Mouse (Mus musculus): ENCODE measurements around the gene Aak1. TPM values are rescaled to one million over a fixed set of nuclear protein-coding genes. Genes with fewer than 3 reads are reported as not detected.
A peak's percentile ranks its signal among the peaks of the same experiment; 100 is the strongest.
"Not testable (repeated sequence)": the region's sequence is repeated elsewhere in the genome, so short reads cannot be mapped to it uniquely, and the experiment has no call there.

Aak1 gene
- polyA plus RNA-seq, 1 experiment from 2014 or later, result 18.2 TPM

GRCm38 (mm10) chr6:87026980-87027379 lies 177.7 kb downstream of the Aak1 start:
- Histone ChIP-seq H3K4me3 (no peak overlapping the region), H3K4me2 (no peak overlapping the region), H3K9ac (no peak overlapping the region), H3K36me3 (peaks cover 85% of the 10 kb centered on the region), H3K27ac (replicated peaks) (no peak overlapping the region), H3K4me1 (peaks cover 18% of the 10 kb centered on the region), H3K27me3 (replicated peaks) (no peaks in the 10 kb centered on the region), H3K9me3 (no peaks in the 10 kb centered on the region)
- WGBS, result 71% methylated on average over 7 of the region's 7 CpGs
- ATAC-seq (ENCODE audit: extremely low read depth, insufficient number of reproducible peaks, low FRiP score, low TSS enrichment), result no peak

GRCm38 (mm10) chr6:87028881-87029280 lies 179.6 kb downstream of the Aak1 start:
- H3K4me3 ChIP-seq, result no peak overlapping the region
- H3K9ac ChIP-seq, result no peak overlapping the region
- H3K4me2 ChIP-seq, result no peak overlapping the region
- no peak overlapping the region for H3K27ac ChIP-seq (replicated peaks)
- no peaks in the 10 kb centered on the region for H3K9me3 ChIP-seq
- peaks cover 18% of the 10 kb centered on the region for H3K4me1 ChIP-seq
- no peaks in the 10 kb centered on the region for H3K27me3 ChIP-seq (replicated peaks)
- H3K36me3 ChIP-seq, result peaks cover 74% of the 10 kb centered on the region
- ATAC-seq (ENCODE audit: extremely low read depth, insufficient number of reproducible peaks, low FRiP score, low TSS enrichment), result no peak

GRCm38 (mm10) chr6:87031310-87031709 lies 182.0 kb downstream of the Aak1 start:
- peaks cover 50% of the 10 kb centered on the region for H3K36me3 ChIP-seq
- H3K27ac ChIP-seq (replicated peaks); H3K9ac ChIP-seq; H3K9me3 ChIP-seq; H3K27me3 ChIP-seq (replicated peaks); ATAC-seq (ENCODE audit: extremely low read depth, insufficient number of reproducible peaks, low FRiP score, low TSS enrichment); H3K4me2 ChIP-seq; H3K4me1 ChIP-seq; H3K4me3 ChIP-seq: not testable (repeated sequence)
- 87% methylated on average over 7 of the region's 7 CpGs for WGBS

- Histone ChIP-seq H3K4me2 (no peak overlapping the region), H3K27me3 (replicated peaks) (no peaks in the 10 kb centered on the region), H3K4me3 (no peak overlapping the region), H3K27ac (replicated peaks) (no peak overlapping the region), H3K9ac (no peak overlapping the region), H3K4me1 (0 out of 2 replicates have a peak, but pooled peaks cover 5% of the 10 kb centered on the region), H3K9me3 (no peaks in the 10 kb centered on the region), H3K36me3 (peaks cover 48% of the 10 kb centered on the region)
- no peak for ATAC-seq (ENCODE audit: extremely low read depth, insufficient number of reproducible peaks, low FRiP score, low TSS enrichment)
- WGBS, result 61% methylated on average over 3 of the region's 3 CpGs
These were observed 183.1 kb downstream of the Aak1 start for GRCm38 (mm10) chr6:87032401-87032800.

GRCm38 (mm10) chr6:87034395-87034794 lies 185.1 kb downstream of the Aak1 start:
- ATAC-seq (ENCODE audit: extremely low read depth, insufficient number of reproducible peaks, low FRiP score, low TSS enrichment), result no peak
- WGBS, result 76% methylated on average over 3 of the region's 3 CpGs
- H3K36me3 ChIP-seq, result peaks cover 29% of the 10 kb centered on the region
- no peak overlapping the region for H3K9ac ChIP-seq
- no peak overlapping the region for H3K4me3 ChIP-seq
- H3K27me3 ChIP-seq (replicated peaks), result no peaks in the 10 kb centered on the region
- H3K4me2 ChIP-seq, result no peak overlapping the region
- no peak overlapping the region for H3K27ac ChIP-seq (replicated peaks)
- no peaks in the 10 kb centered on the region for H3K4me1 ChIP-seq
- no peaks in the 10 kb centered on the region for H3K9me3 ChIP-seq

GRCm38 (mm10) chr6:87037826-87038620 lies 188.7 kb downstream of the Aak1 start:
- H3K9ac ChIP-seq, result no peak overlapping the region
- H3K4me3 ChIP-seq, result no peak overlapping the region
- no peak overlapping the region for H3K27ac ChIP-seq (replicated peaks)
- 73% methylated on average over 10 of the region's 10 CpGs for WGBS
- peaks cover 7% of the 10 kb centered on the region; the same call in 1 of the 2 replicates for H3K36me3 ChIP-seq
- ATAC-seq (ENCODE audit: extremely low read depth, insufficient number of reproducible peaks, low FRiP score, low TSS enrichment), result no peak
- H3K27me3 ChIP-seq (replicated peaks), result no peaks in the 10 kb centered on the region
- H3K9me3 ChIP-seq, result no peaks in the 10 kb centered on the region
- 0 out of 2 replicates have a peak, but pooled peaks cover 10% of the 10 kb centered on the region for H3K4me1 ChIP-seq
- no peak overlapping the region for H3K4me2 ChIP-seq

- 85% methylated on average over 8 of the region's 8 CpGs for WGBS
- ATAC-seq (ENCODE audit: extremely low read depth, insufficient number of reproducible peaks, low FRiP score, low TSS enrichment), result no peak
These were observed 189.8 kb downstream of the Aak1 start for GRCm38 (mm10) chr6:87039161-87039560.

GRCm38 (mm10) chr6:87040971-87041370 lies 191.7 kb downstream of the Aak1 start:
- Histone ChIP-seq H3K4me2 (no peak overlapping the region), H3K4me3 (no peak overlapping the region)
- no peak for ATAC-seq (ENCODE audit: extremely low read depth, insufficient number of reproducible peaks, low FRiP score, low TSS enrichment)

More at GRCm38 (mm10) chr6:87039161-87039560, 189.8 kb downstream of the Aak1 start:
- peaks cover 19% of the 10 kb centered on the region for H3K4me1 ChIP-seq
- no peak overlapping the region for H3K9ac ChIP-seq
- no peaks in the 10 kb centered on the region for H3K9me3 ChIP-seq
- H3K36me3 ChIP-seq, result peaks cover 7% of the 10 kb centered on the region; the same call in 1 of the 2 replicates
- no peaks in the 10 kb centered on the region for H3K27me3 ChIP-seq (replicated peaks)
- no peak overlapping the region for H3K27ac ChIP-seq (replicated peaks)
- no peak overlapping the region for H3K4me3 ChIP-seq
- no peak overlapping the region for H3K4me2 ChIP-seq

GRCm38 (mm10) chr6:87041431-87041830 lies 192.1 kb downstream of the Aak1 start:
- H3K9me3 ChIP-seq, result no peaks in the 10 kb centered on the region
- peak overlapping the region; percentile 81 for H3K4me2 ChIP-seq
- no peaks in the 10 kb centered on the region for H3K27me3 ChIP-seq (replicated peaks)
- no peak for ATAC-seq (ENCODE audit: extremely low read depth, insufficient number of reproducible peaks, low FRiP score, low TSS enrichment)
- peak overlapping the region; percentile 99 for H3K27ac ChIP-seq (replicated peaks)
- H3K36me3 ChIP-seq, result peaks cover 6% of the 10 kb centered on the region; the same call in 1 of the 2 replicates
- H3K4me3 ChIP-seq, result peak overlapping the region; percentile 93
- 88% methylated on average over 7 of the region's 7 CpGs for WGBS
- peaks cover 32% of the 10 kb centered on the region for H3K4me1 ChIP-seq
- H3K9ac ChIP-seq, result peak overlapping the region; percentile 98; the same call in 1 of the 2 replicates

More at GRCm38 (mm10) chr6:87040971-87041370, 191.7 kb downstream of the Aak1 start:
- Histone ChIP-seq H3K9me3 (no peaks in the 10 kb centered on the region), H3K9ac (no peak overlapping the region), H3K36me3 (peaks cover 7% of the 10 kb centered on the region; the same call in 1 of the 2 replicates), H3K27ac (replicated peaks) (peak overlapping the region; percentile 99), H3K4me1 (peaks cover 30% of the 10 kb centered on the region), H3K27me3 (replicated peaks) (no peaks in the 10 kb centered on the region)
- WGBS, result 73% methylated on average over 4 of the region's 4 CpGs

GRCm38 (mm10) chr6:87042004-87042336 lies 192.7 kb downstream of the Aak1 start:
- Histone ChIP-seq H3K9ac (peak overlapping the region; percentile 98), H3K4me3 (peak overlapping the region; percentile 93), H3K4me2 (peak overlapping the region; percentile 81), H3K27me3 (replicated peaks) (no peaks in the 10 kb centered on the region), H3K36me3 (0 out of 2 replicates have a peak, but pooled peaks cover under 1% of the 10 kb centered on the region), H3K9me3 (no peaks in the 10 kb centered on the region), H3K27ac (replicated peaks) (peak overlapping the region; percentile 99), H3K4me1 (peaks cover 32% of the 10 kb centered on the region)
- no peak for ATAC-seq (ENCODE audit: extremely low read depth, insufficient number of reproducible peaks, low FRiP score, low TSS enrichment)
- WGBS, result under 1% methylated on average over 11 of the region's 11 CpGs

- peak within 1 kb of the TSS; percentile 93 for H3K4me3 ChIP-seq
These were observed 193.2 kb downstream of the Aak1 start, which contains the start of gene Gfpt1 for GRCm38 (mm10) chr6:87042337-87043130. Gfpt1 (plus strand) TSS chr6:87042846.

More at GRCm38 (mm10) chr6:87042337-87043130, 193.2 kb downstream of the Aak1 start, which contains the start of gene Gfpt1:
- H3K27me3 ChIP-seq (replicated peaks), result no peaks in the 10 kb centered on the region
- peak within 1 kb of the TSS; percentile 99 for H3K27ac ChIP-seq (replicated peaks)
- H3K9ac ChIP-seq, result peak within 1 kb of the TSS; percentile 98
- no peaks in the 10 kb centered on the region for H3K9me3 ChIP-seq
- H3K4me2 ChIP-seq, result peak within 1 kb of the TSS; percentile 81
- H3K36me3 ChIP-seq, result peaks cover 4% of the 10 kb centered on the region
- under 1% methylated on average over 68 of the region's 68 CpGs for WGBS
- peak; percentile 94 for ATAC-seq (ENCODE audit: extremely low read depth, insufficient number of reproducible peaks, low FRiP score, low TSS enrichment)
- peaks cover 32% of the 10 kb centered on the region for H3K4me1 ChIP-seq

Measured in heart, embryonic 13.5 days (tissue).